Mouse (Mus musculus): Measurements from ENCODE around the gene Sp6. TPM values are rescaled to one million over a fixed set of nuclear protein-coding genes. Genes with fewer than 3 reads are reported as not detected.

The Sp6 gene
- polyA plus RNA-seq, 1 experiment from 2014 or later, result 0.59 TPM

GRCm38 (mm10) chr11:97045861-97046260 lies 32.7 kb downstream of the Sp6 start:
- WGBS, result 85% methylated on average over 7 of the region's 7 CpGs
- H3K9me3 ChIP-seq (ENCODE audit: control insufficient read depth, low read length), result 0 out of 2 replicates have a peak, but pooled peaks cover 2% of the 10 kb centered on the region
- H3K36me3 ChIP-seq (ENCODE audit: control insufficient read depth, insufficient read depth, low read length), result peaks cover 13% of the 10 kb centered on the region
- no peak for ATAC-seq (ENCODE audit: low read depth)
- no peaks in the 10 kb centered on the region for H3K27me3 ChIP-seq (ENCODE audit: control insufficient read depth, insufficient read depth, low read depth, low read length)
- H3K9ac ChIP-seq (ENCODE audit: low read length), result no peak overlapping the region
- no peak overlapping the region for H3K4me3 ChIP-seq (ENCODE audit: low read length)
- H3K4me1 ChIP-seq (replicated peaks; ENCODE audit: control insufficient read depth, insufficient read depth, low read length), result peaks cover 12% of the 10 kb centered on the region
- no peak overlapping the region for H3K4me2 ChIP-seq (ENCODE audit: low read depth, low read length)
- no peak overlapping the region for H3K27ac ChIP-seq (ENCODE audit: low read length)

GRCm38 (mm10) chr11:97048090-97048650 lies 35.0 kb downstream of the Sp6 start:
- WGBS, result 69% methylated on average over 8 of the region's 8 CpGs
- Histone ChIP-seq H3K4me1 (replicated peaks; ENCODE audit: control insufficient read depth, insufficient read depth, low read length) (peaks cover 16% of the 10 kb centered on the region), H3K27ac (ENCODE audit: low read length) (no peak overlapping the region), H3K27me3 (ENCODE audit: control insufficient read depth, insufficient read depth, low read depth, low read length) (no peaks in the 10 kb centered on the region), H3K4me2 (ENCODE audit: low read depth, low read length) (no peak overlapping the region), H3K9ac (ENCODE audit: low read length) (no peak overlapping the region), H3K9me3 (ENCODE audit: control insufficient read depth, low read length) (0 out of 2 replicates have a peak, but pooled peaks cover 2% of the 10 kb centered on the region), H3K4me3 (ENCODE audit: low read length) (no peak overlapping the region), H3K36me3 (ENCODE audit: control insufficient read depth, insufficient read depth, low read length) (peaks cover 13% of the 10 kb centered on the region)
- ATAC-seq (ENCODE audit: low read depth), result no peak

GRCm38 (mm10) chr11:97049492-97050085 lies 36.4 kb downstream of the Sp6 start:
- H3K36me3 ChIP-seq (ENCODE audit: control insufficient read depth, insufficient read depth, low read length), result peaks cover 11% of the 10 kb centered on the region
- ATAC-seq (ENCODE audit: low read depth), result no peak
- no peak overlapping the region for H3K4me2 ChIP-seq (ENCODE audit: low read depth, low read length)
- no peak overlapping the region for H3K4me3 ChIP-seq (ENCODE audit: low read length)
- H3K9me3 ChIP-seq (ENCODE audit: control insufficient read depth, low read length), result 0 out of 2 replicates have a peak, but pooled peaks cover 2% of the 10 kb centered on the region
- no peaks in the 10 kb centered on the region for H3K27me3 ChIP-seq (ENCODE audit: control insufficient read depth, insufficient read depth, low read depth, low read length)
- 64% methylated on average over 6 of the region's 6 CpGs for WGBS
- H3K27ac ChIP-seq (ENCODE audit: low read length), result no peak overlapping the region
- peaks cover 16% of the 10 kb centered on the region for H3K4me1 ChIP-seq (replicated peaks; ENCODE audit: control insufficient read depth, insufficient read depth, low read length)
- no peak overlapping the region; the same call in 1 of the 2 replicates for H3K9ac ChIP-seq (ENCODE audit: low read length)

GRCm38 (mm10) chr11:97050216-97050943 lies 37.2 kb downstream of the Sp6 start, which contains the start of gene Osbpl7:
Gene Osbpl7 (plus strand): TSS chr11:97050628.
- WGBS, result 6% methylated on average over 18 of the region's 18 CpGs
- H3K4me1 ChIP-seq (replicated peaks; ENCODE audit: control insufficient read depth, insufficient read depth, low read length), result peaks cover 16% of the 10 kb centered on the region
- 0 out of 2 replicates have a peak, but pooled peaks cover 2% of the 10 kb centered on the region for H3K9me3 ChIP-seq (ENCODE audit: control insufficient read depth, low read length)
- peak; percentile 82 for ATAC-seq (ENCODE audit: low read depth)
- H3K4me3 ChIP-seq (ENCODE audit: low read length), result peak within 1 kb of the TSS; percentile 82
- peak within 1 kb of the TSS; percentile 89 for H3K9ac ChIP-seq (ENCODE audit: low read length)
- H3K4me2 ChIP-seq (ENCODE audit: low read depth, low read length), result peak within 1 kb of the TSS; percentile 91
- peak within 1 kb of the TSS; percentile 81 for H3K27ac ChIP-seq (ENCODE audit: low read length)
- H3K27me3 ChIP-seq (ENCODE audit: control insufficient read depth, insufficient read depth, low read depth, low read length), result no peaks in the 10 kb centered on the region
- H3K36me3 ChIP-seq (ENCODE audit: control insufficient read depth, insufficient read depth, low read length), result peaks cover 12% of the 10 kb centered on the region

- 15% methylated on average over 13 of the region's 13 CpGs for WGBS
Observed at GRCm38 (mm10) chr11:97050944-97051586, 37.9 kb downstream of the Sp6 start.

GRCm38 (mm10) chr11:97052219-97052646 lies 39.0 kb downstream of the Sp6 start:
- Histone ChIP-seq H3K9ac (ENCODE audit: low read length) (peak overlapping the region; percentile 89), H3K4me2 (ENCODE audit: low read depth, low read length) (peak overlapping the region; percentile 91), H3K9me3 (ENCODE audit: control insufficient read depth, low read length) (no peaks in the 10 kb centered on the region), H3K4me1 (replicated peaks; ENCODE audit: control insufficient read depth, insufficient read depth, low read length) (peaks cover 16% of the 10 kb centered on the region), H3K27ac (ENCODE audit: low read length) (peak overlapping the region; percentile 48), H3K36me3 (ENCODE audit: control insufficient read depth, insufficient read depth, low read length) (peaks cover 20% of the 10 kb centered on the region), H3K27me3 (ENCODE audit: control insufficient read depth, insufficient read depth, low read depth, low read length) (no peaks in the 10 kb centered on the region), H3K4me3 (ENCODE audit: low read length) (peak overlapping the region; percentile 82)
- ATAC-seq (ENCODE audit: low read depth), result peak; percentile 79
- 14% methylated on average over 11 of the region's 11 CpGs for WGBS

More at GRCm38 (mm10) chr11:97050944-97051586, 37.9 kb downstream of the Sp6 start:
- Histone ChIP-seq H3K9ac (ENCODE audit: low read length) (peak overlapping the region; percentile 89), H3K36me3 (ENCODE audit: control insufficient read depth, insufficient read depth, low read length) (peaks cover 16% of the 10 kb centered on the region), H3K4me3 (ENCODE audit: low read length) (peak overlapping the region; percentile 82), H3K4me1 (replicated peaks; ENCODE audit: control insufficient read depth, insufficient read depth, low read length) (peaks cover 16% of the 10 kb centered on the region), H3K27me3 (ENCODE audit: control insufficient read depth, insufficient read depth, low read depth, low read length) (no peaks in the 10 kb centered on the region), H3K9me3 (ENCODE audit: control insufficient read depth, low read length) (no peaks in the 10 kb centered on the region), H3K4me2 (ENCODE audit: low read depth, low read length) (peak overlapping the region; percentile 91), H3K27ac (ENCODE audit: low read length) (peak overlapping the region; percentile 81)
- peak; percentile 15; the same call in 1 of the 2 replicates for ATAC-seq (ENCODE audit: low read depth)

- no peak overlapping the region for H3K4me3 ChIP-seq (ENCODE audit: low read length)
- peaks cover 21% of the 10 kb centered on the region for H3K36me3 ChIP-seq (ENCODE audit: control insufficient read depth, insufficient read depth, low read length)
- 0 out of 2 replicates have a peak overlapping the region, but pooled peaks have one; percentile 12 for H3K27ac ChIP-seq (ENCODE audit: low read length)
- no peaks in the 10 kb centered on the region for H3K27me3 ChIP-seq (ENCODE audit: control insufficient read depth, insufficient read depth, low read depth, low read length)
- H3K4me2 ChIP-seq (ENCODE audit: low read depth, low read length), result no peak overlapping the region
- WGBS, result 63% methylated on average over 9 of the region's 9 CpGs
- no peaks in the 10 kb centered on the region for H3K9me3 ChIP-seq (ENCODE audit: control insufficient read depth, low read length)
- ATAC-seq (ENCODE audit: low read depth), result no peak
- H3K4me1 ChIP-seq (replicated peaks; ENCODE audit: control insufficient read depth, insufficient read depth, low read length), result no peaks in the 10 kb centered on the region
- no peak overlapping the region for H3K9ac ChIP-seq (ENCODE audit: low read length)
Observed at GRCm38 (mm10) chr11:97063274-97063920, 50.2 kb downstream of the Sp6 start.

- 83% methylated on average over 3 of the region's 3 CpGs for WGBS
- ATAC-seq (ENCODE audit: low read depth), result no peak
- H3K27ac ChIP-seq (ENCODE audit: low read length), result no peak overlapping the region
- H3K9me3 ChIP-seq (ENCODE audit: control insufficient read depth, low read length), result no peaks in the 10 kb centered on the region
- H3K4me3 ChIP-seq (ENCODE audit: low read length), result no peak overlapping the region
- H3K36me3 ChIP-seq (ENCODE audit: control insufficient read depth, insufficient read depth, low read length), result peaks cover 19% of the 10 kb centered on the region
- no peak overlapping the region for H3K9ac ChIP-seq (ENCODE audit: low read length)
- no peak overlapping the region for H3K4me2 ChIP-seq (ENCODE audit: low read depth, low read length)
- H3K4me1 ChIP-seq (replicated peaks; ENCODE audit: control insufficient read depth, insufficient read depth, low read length), result no peaks in the 10 kb centered on the region
- H3K27me3 ChIP-seq (ENCODE audit: control insufficient read depth, insufficient read depth, low read depth, low read length), result no peaks in the 10 kb centered on the region
Observed at GRCm38 (mm10) chr11:97063921-97064295, 50.7 kb downstream of the Sp6 start.

Measured in lung, embryonic 16.5 days (tissue).